Mouse (Mus musculus) small intestine, adult 2 months (tissue): ENCODE results near the gene Gm853.

ENCODE experiments used
- CTCF ChIP-seq: fragments of 200-500 bp; IDR thresholded peaks from 2 replicates; pipeline ENCODE4 v1.5.1; 2012; ENCODE audit warnings: low read depth, mild to moderate bottlenecking, control low read depth, inconsistent platforms, low read length, moderate library complexity, mixed read lengths; ENCODE audit not compliant: insufficient replicate concordance, insufficient read length; ENCODE audit errors: extremely low read depth
- POLR2A ChIP-seq: fragments of 200-500 bp; IDR thresholded peaks from 2 replicates; pipeline ENCODE4 v1.6.1; 2012; ENCODE audit warnings: low read depth, mild to moderate bottlenecking, control low read depth, inconsistent platforms, low read length, moderate library complexity

GRCm38 (mm10) chr4:130266601-130267000 is 44.4 kb upstream of the Gm853 start:
- TF ChIP-seq CTCF = no peak
- TF ChIP-seq POLR2A = no peak
